Mouse (Mus musculus) ES-E14 (cell line): ENCODE measurements around the gene Ush2a. TPM values are rescaled to one million over a fixed set of nuclear protein-coding genes. Genes with fewer than 3 reads are reported as not detected.

Source experiments
- DNase-seq: peaks from one replicate; pipeline ENCODE4 v3.0.0-alpha.2; 2013; ENCODE audit warnings: low read depth, low spot score
- H3K27ac ChIP-seq: 2 replicates; pipeline ENCODE4 v1.5.1; 2012; ENCODE audit warnings: low read depth, mild to moderate bottlenecking, low read length, moderate library complexity, mixed read lengths; ENCODE audit not compliant: poor library complexity, insufficient read depth, severe bottlenecking
- H3K36me3 ChIP-seq: 2 replicates; pipeline ENCODE4 v1.6.1; 2012; ENCODE audit warnings: mild to moderate bottlenecking, low read length, moderate library complexity, mixed read lengths; ENCODE audit not compliant: control insufficient read depth, poor library complexity, insufficient read depth, severe bottlenecking
- H3K4me1 ChIP-seq, 2 experiments: fragments of 150-350 bp in 1 of 2; sonication (generic) in 1 of 2; 2 replicates each; pipeline ENCODE4 v1.6.1; 2012; ENCODE audit warnings: low read length in 2 of 2, mild to moderate bottlenecking in 1 of 2, mixed read lengths in 1 of 2; ENCODE audit not compliant: control insufficient read depth in 2 of 2, insufficient read depth in 2 of 2, poor library complexity in 1 of 2
- H3K4me3 ChIP-seq, 2 experiments: fragments of 150-350 bp in 1 of 2; sonication (generic) in 1 of 2; 2 replicates each; pipeline ENCODE4 v1.5.1; 2012; ENCODE audit warnings: low read length in 2 of 2, low read depth in 1 of 2, mild to moderate bottlenecking in 1 of 2, mixed read lengths in 1 of 2; ENCODE audit not compliant: insufficient read depth in 1 of 2, poor library complexity in 1 of 2, severe bottlenecking in 1 of 2
- H3K9ac ChIP-seq: 2 replicates; pipeline ENCODE4 v1.6.1; 2012; ENCODE audit warnings: low read depth, mild to moderate bottlenecking, low read length, mixed read lengths; ENCODE audit not compliant: poor library complexity, insufficient read depth, severe bottlenecking
- H3K9me3 ChIP-seq: fragments of 150-350 bp; sonication (generic); 2 replicates; pipeline ENCODE4 v1.6.1; 2012; ENCODE audit warnings: low read depth, mild to moderate bottlenecking, low read length; ENCODE audit not compliant: control insufficient read depth, insufficient read depth
- CHD2 ChIP-seq: IDR thresholded peaks from 2 replicates; pipeline ENCODE4 v1.6.1; 2014; ENCODE audit warnings: mild to moderate bottlenecking, low read depth, low read length, inconsistent platforms
- HCFC1 ChIP-seq: IDR thresholded peaks from 2 replicates; pipeline ENCODE4 v1.6.1; 2012; ENCODE audit warnings: low read length, inconsistent platforms, borderline replicate concordance; ENCODE audit not compliant: insufficient read depth
- MAFK ChIP-seq: IDR thresholded peaks from 2 replicates; pipeline ENCODE4 v1.6.1; 2014; ENCODE audit warnings: mild to moderate bottlenecking, low read depth, low read length, inconsistent platforms; ENCODE audit not compliant: insufficient read depth
- ZC3H11A ChIP-seq: IDR thresholded peaks from 2 replicates; pipeline ENCODE4 v1.6.1; 2012; ENCODE audit warnings: low read depth, mild to moderate bottlenecking, inconsistent platforms, low read length, borderline replicate concordance
- ZNF384 ChIP-seq: IDR thresholded peaks from 2 replicates; pipeline ENCODE4 v1.6.1; 2012; ENCODE audit warnings: low read depth, low read length, inconsistent platforms
- in situ Hi-C, 2 experiments: fragments of 600-800 bp; cut with MboI; formaldehyde crosslinking; loops; one replicate each; pipeline ENCODE4 v1.15.1; 2025; ENCODE audit warnings: low sequenced_read_pairs in 2 of 2, inconsistent platforms in 1 of 2; ENCODE audit not compliant: unreplicated experiment in 2 of 2
- total RNA-seq: library from RNA; depleted of rRNA; stranded (reverse); fragments of 300-350 nt; gene quantifications from 2 replicates; pipeline ENCODE4 v1.2.3, GENCODE M21; 2012

The Ush2a gene
- total RNA-seq, 1 experiment: 0.22 TPM

DNA sequence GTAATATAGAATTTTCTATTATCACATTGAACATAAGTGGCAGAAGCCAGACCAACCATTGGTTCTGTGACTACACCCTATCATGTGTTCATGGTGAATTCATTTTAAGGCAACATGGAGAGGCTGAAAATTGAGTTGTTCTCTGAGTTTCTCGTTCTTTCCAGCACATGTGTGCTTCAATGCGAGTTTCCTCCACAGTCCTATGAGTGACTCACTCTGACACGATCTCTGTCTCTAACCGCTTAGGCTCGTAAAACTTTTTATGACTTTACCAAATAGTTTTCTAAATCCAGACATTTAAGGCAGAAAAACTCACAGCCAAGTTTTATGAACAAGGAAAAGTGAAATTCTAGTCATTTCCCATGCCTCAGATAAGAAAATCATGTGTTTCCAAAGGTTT is 597.9 kb downstream of the Ush2a start:
- TF ChIP-seq MAFK (no peak), ZC3H11A (no peak), ZNF384 (no peak), HCFC1 (no peak), CHD2 (no peak)
- Histone ChIP-seq H3K9me3 (no peaks in the 10 kb centered on the region), H3K36me3 (no peaks in the 10 kb centered on the region), H3K4me3 (no peak overlapping the region), H3K27ac (no peak overlapping the region), H3K9ac (no peak overlapping the region), H3K4me1 (peaks cover 0 to 2% of the 10 kb centered on the region in 2 experiments; a peak in 1 of 4 replicates)
- in situ Hi-C loops: no loop called here
- no peak for DNase-seq

GRCm38 (mm10) chr1:188865881-188866280 is 604.1 kb downstream of the Ush2a start:
- no peak overlapping the region for H3K9ac ChIP-seq
- H3K4me1 ChIP-seq: no peaks in the 10 kb centered on the region
- no peak overlapping the region for H3K4me3 ChIP-seq
- DNase-seq: no peak
- H3K9me3 ChIP-seq: no peaks in the 10 kb centered on the region
- H3K27ac ChIP-seq: no peak overlapping the region
- H3K36me3 ChIP-seq: no peaks in the 10 kb centered on the region
- in situ Hi-C loops: no loop called here
- TF ChIP-seq MAFK (no peak), CHD2 (no peak), ZC3H11A (no peak), HCFC1 (no peak), ZNF384 (no peak)

DNA sequence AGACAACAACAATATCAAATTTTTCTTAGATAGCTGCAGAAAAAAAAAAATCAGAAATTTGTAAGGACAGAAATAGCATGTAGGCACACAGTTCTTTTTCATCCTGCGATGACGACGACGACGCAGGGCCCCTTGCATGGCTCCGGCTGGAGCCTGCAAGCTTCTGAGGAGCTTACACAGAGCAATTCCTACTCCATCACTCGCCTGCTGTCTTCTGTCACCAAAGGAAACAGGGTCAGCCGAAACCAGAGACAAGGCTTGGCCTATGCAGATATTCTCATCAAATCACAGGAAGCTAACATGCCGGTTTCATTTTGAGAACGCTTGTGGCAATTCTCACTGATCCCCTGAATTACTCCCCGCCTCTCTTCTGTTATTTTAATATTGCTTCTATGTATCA is 604.7 kb downstream of the Ush2a start:
- no peak overlapping the region for H3K4me3 ChIP-seq
- TF ChIP-seq MAFK: no peak
- TF ChIP-seq ZC3H11A: no peak
- no peak for TF ChIP-seq HCFC1
- no peak for TF ChIP-seq ZNF384
- no peak for TF ChIP-seq CHD2
- no peaks in the 10 kb centered on the region for H3K4me1 ChIP-seq
- DNase-seq: no peak
- no peak overlapping the region for H3K27ac ChIP-seq
- no peak overlapping the region for H3K9ac ChIP-seq
- H3K9me3 ChIP-seq: no peaks in the 10 kb centered on the region
- no peaks in the 10 kb centered on the region for H3K36me3 ChIP-seq
- in situ Hi-C loops: no loop called here

- no peaks in the 10 kb centered on the region for H3K36me3 ChIP-seq
- H3K4me1 ChIP-seq: no peaks in the 10 kb centered on the region
- in situ Hi-C loops: no loop called here
- H3K27ac ChIP-seq: no peak overlapping the region
- no peak for DNase-seq
- H3K9ac ChIP-seq: no peak overlapping the region
- TF ChIP-seq HCFC1 (no peak), ZNF384 (no peak), CHD2 (no peak), MAFK (no peak), ZC3H11A (no peak)
- no peaks in the 10 kb centered on the region for H3K9me3 ChIP-seq
- H3K4me3 ChIP-seq: no peak overlapping the region
These were observed 616.8 kb downstream of the Ush2a start for GRCm38 (mm10) chr1:188878531-188879055.
